ENCODE assay signal across 14 mouse cellular contexts in the genomic region with DNA sequence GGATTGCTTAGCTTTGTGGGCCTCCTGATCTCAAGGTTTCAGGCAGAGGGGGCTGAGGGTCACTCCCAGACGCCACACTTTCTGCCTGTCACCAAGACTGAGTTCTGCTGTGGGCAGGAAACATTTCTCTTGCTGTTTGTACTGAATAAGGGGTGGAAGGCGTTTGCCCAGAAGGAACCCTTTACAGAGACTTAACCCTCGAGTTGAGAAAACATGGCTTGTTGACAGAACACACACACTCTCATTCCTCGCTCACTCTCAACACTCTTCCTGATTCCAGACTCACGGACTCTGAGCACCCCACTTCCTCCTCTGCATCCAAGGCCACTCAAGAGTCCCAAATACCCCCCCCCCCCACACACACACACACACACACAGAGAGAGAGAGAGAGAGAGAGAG. TPM values are rescaled to one million over a fixed set of nuclear protein-coding genes. Genes with fewer than 3 reads are reported as not detected.
A peak's percentile ranks its signal among the peaks of the same experiment; 100 is the strongest.
DNase-seq lines count a peak whose midpoint lies in the region; ATAC-seq and TF ChIP-seq lines count a peak whose summit lies in the region.
"Had no signal": no experiment of that assay in that cellular context is flagged by ENCODE, and none has a peak within 500 bp of the region (broad histone marks: within the 10 kb centered on the region; RNA-seq: fewer than 3 reads in every experiment).

No protein-coding gene starts in this region.

- peaks cover 2% of the 10 kb centered on the region for H3K4me1 ChIP-seq in lung, adult 2 months (ENCODE audit: control insufficient read depth, insufficient read depth, low read length)
- peaks cover 40% of the 10 kb centered on the region for H3K4me1 ChIP-seq in embryonic facial prominence, embryonic 14.5 days (ENCODE audit: control insufficient read depth, insufficient read depth, low read length)
- peaks cover 69% of the 10 kb centered on the region for H3K4me1 ChIP-seq in limb, embryonic 13.5 days

- peaks cover 18% of the 10 kb centered on the region; the same call in 1 of the 2 replicates for H3K27me3 ChIP-seq in embryonic facial prominence, embryonic 14.5 days (replicated peaks; ENCODE audit: control insufficient read depth, insufficient read depth, low read length)
- peaks cover 78% of the 10 kb centered on the region for H3K27me3 ChIP-seq in limb, embryonic 13.5 days

- WGBS in lung, adult 2 months = 23% methylated on average over 5 of the region's 5 CpGs
- WGBS in embryonic facial prominence, embryonic 14.5 days = 36% methylated on average over 5 of the region's 5 CpGs
- WGBS in limb, embryonic 13.5 days = 33% methylated on average over 5 of the region's 5 CpGs

- peak overlapping the region; percentile 39; the same call in 1 of the 2 replicates for H3K27ac ChIP-seq in embryonic facial prominence, embryonic 14.5 days (replicated peaks; ENCODE audit: low read depth, low read length)
- no peak overlapping the region for H3K27ac ChIP-seq in limb, embryonic 13.5 days
- H3K27ac ChIP-seq: macrophage had no signal

- no peak for TF ChIP-seq CTCF in lung, adult 2 months (IDR thresholded peaks at IDR 0.05; ENCODE audit: insufficient read depth, low read length)

- DNase-seq in lung, adult 18-20 months = peak; percentile 61 to 74
- DNase-seq in lung, adult 2 months = no peak
- DNase-seq in embryonic facial prominence, embryonic 14.5 days (ENCODE audit: low spot score) = no peak
- peak; percentile 34 to 39 for DNase-seq in lung, postnatal 4 days
- DNase-seq in right cerebral cortex, adult 18-20 months = no peak
- DNase-seq: cerebellum, postnatal 36 days; forebrain, postnatal 0 days; gastrocnemius, postnatal 25 days; kidney, postnatal 25 days; thymus, postnatal 25 days had no signal

- H3K36me3 ChIP-seq in embryonic facial prominence, embryonic 14.5 days (ENCODE audit: control insufficient read depth, insufficient read depth, low read length) = no peaks in the 10 kb centered on the region
- H3K36me3 ChIP-seq in limb, embryonic 13.5 days = no peaks in the 10 kb centered on the region

- TF ChIP-seq POLR2A in lung, adult 2 months (IDR thresholded peaks at IDR 0.05; ENCODE audit: borderline replicate concordance, extremely low read depth, low read depth, low read length) = no peak

- no peak for ATAC-seq in embryonic facial prominence, embryonic 14.5 days (ENCODE audit: low read depth)
- ATAC-seq in limb, embryonic 13.5 days (ENCODE audit: low FRiP score, low read depth) = no peak
- ATAC-seq in CD4-positive, CD25-positive, alpha-beta regulatory T cell, adult 4 months = no peak
- ATAC-seq: forebrain, postnatal 0 days had no signal

- no peak overlapping the region for H3K4me3 ChIP-seq in lung, adult 2 months (replicated peaks; ENCODE audit: extremely low read depth, low read depth, low read length)
- H3K4me3 ChIP-seq in embryonic facial prominence, embryonic 14.5 days (ENCODE audit: low read depth, low read length) = no peak overlapping the region
- H3K4me3 ChIP-seq in limb, embryonic 13.5 days = no peak overlapping the region

- H3K9me3 ChIP-seq in embryonic facial prominence, embryonic 14.5 days (ENCODE audit: control insufficient read depth, low read length) = 0 out of 2 replicates have a peak, but pooled peaks cover 6% of the 10 kb centered on the region
- H3K9me3 ChIP-seq in limb, embryonic 13.5 days = 0 out of 2 replicates have a peak, but pooled peaks cover 6% of the 10 kb centered on the region

- 0 out of 2 replicates have a peak overlapping the region, but pooled peaks have one; percentile 92 for H3K4me2 ChIP-seq in embryonic facial prominence, embryonic 14.5 days (ENCODE audit: low read depth, low read length)
- H3K4me2 ChIP-seq in limb, embryonic 13.5 days (replicated peaks) = peak overlapping the region; percentile 95
- H3K4me2 ChIP-seq: heart, embryonic 11.5 days had no signal

- H3K9ac ChIP-seq in embryonic facial prominence, embryonic 14.5 days (ENCODE audit: low read depth, low read length) = 0 out of 2 replicates have a peak overlapping the region, but pooled peaks have one; percentile 81
- no peak overlapping the region for H3K9ac ChIP-seq in limb, embryonic 13.5 days
- H3K9ac ChIP-seq: forebrain, postnatal 0 days had no signal

RNA-seq across cellular contexts. Expression of gene Eya2, which starts 3.3 kb away (rescaled TPM):
- polyA plus RNA-seq in lung, adult 2 months (2012; rRNA removed) = 67.0 and 89.3 TPM in 2 replicates
- polyA plus RNA-seq in embryonic facial prominence, embryonic 14.5 days (2014; fragmentation: Nextera tagmentation; extraction: Ambion mirVana) = 21.5 and 21.9 TPM in 2 replicates
- 17.2 and 17.5 TPM in 2 replicates for polyA plus RNA-seq in limb, embryonic 13.5 days (2015; fragmentation: Nextera tagmentation; extraction: Ambion mirVana)
- polyA plus RNA-seq in CD4-positive, CD25-positive, alpha-beta regulatory T cell, adult 4 months (2017; shearing (Covaris generic)) = 10 to 100 TPM; 11.9 to 18.9 TPM
- polyA plus RNA-seq: macrophage had no signal

Comparison
In these comparisons a context has a peak if more than half of its experiments do, and no peak if none do; other contexts are left out.
1. DNase-seq: peak in lung, adult 18-20 months (2 of 2) and lung, postnatal 4 days (2 of 2); none in lung, adult 2 months (single experiment), embryonic facial prominence, embryonic 14.5 days (single experiment) and right cerebral cortex, adult 18-20 months (single experiment).